Comparison of ENCODE assay signal across 32 mouse cellular contexts in genomic region chr9:31404311-31404710, GRCm38 (mm10). TPM values are rescaled to one million over a fixed set of nuclear protein-coding genes. Genes with fewer than 3 reads are reported as not detected.
DNase-seq lines count a peak whose midpoint lies in the region; ATAC-seq and TF ChIP-seq lines count a peak whose summit lies in the region.
"Had no signal": no experiment of that assay in that cellular context is flagged by ENCODE, and none has a peak within 500 bp of the region (broad histone marks: within the 10 kb centered on the region; RNA-seq: fewer than 3 reads in every experiment).

No protein-coding gene starts in this region.

- no peak for TF ChIP-seq POLR2A in ES-Bruce4 (IDR thresholded peaks at IDR 0.05; ENCODE audit: insufficient read depth, low read length)

- CTCF ChIA-PET in Patski (lab: Charles Lee), result interaction anchor here (1.5 to 2.1 kb wide), 4 partner anchors 12 to 142 kb away, joined by 4 to 7 read pairs (median 6); no protein-coding TSS in a partner anchor

- H3K36me3 ChIP-seq in hindbrain, postnatal 0 days (ENCODE audit: insufficient read depth, low read length), result peaks cover 73% of the 10 kb centered on the region
- H3K36me3 ChIP-seq in hindbrain, embryonic 13.5 days, result peaks cover 88% of the 10 kb centered on the region
- peaks cover 56% of the 10 kb centered on the region for H3K36me3 ChIP-seq in ES-Bruce4 (ENCODE audit: control insufficient read depth, insufficient read depth, low read length, poor library complexity, severe bottlenecking)
- H3K36me3 ChIP-seq in heart, embryonic 12.5 days, result peaks cover 88% of the 10 kb centered on the region

- intact Hi-C loops in left cerebral cortex, adult 2 months (cut with DNase I), result loop anchor here (2.0 kb wide), 1 partner anchor 138 kb away; no protein-coding TSS in a partner anchor
- intact Hi-C loops in left cerebral cortex, postnatal 36 days (cut with DNase I), result no loop called here

- no peak for DNase-seq in hindbrain, postnatal 0 days (ENCODE audit: low spot score)
- no peak for DNase-seq in left cerebral cortex, adult 2 months (ENCODE audit: extremely low spot score in 1 of 2, low spot score in 2 of 2)
- DNase-seq in left cerebral cortex, postnatal 36 days (ENCODE audit: low spot score in 2 of 2), result no peak
- no peak for DNase-seq in Patski (ENCODE audit: low read depth, low spot score)
- DNase-seq in lung, adult 18-20 months, result no peak
- DNase-seq: adrenal gland, adult 8-10 months; adrenal gland, postnatal 25 days; B cell, adult 2 months; cerebellum, adult 11-12 months; cerebellum, adult 8-10 months; cerebellum, postnatal 10 days; cerebellum, postnatal 36 days; embryo, embryonic 11 days; gastrocnemius, postnatal 36 days; heart, adult 2 months; heart, postnatal 10 days; heart, postnatal 36 days had no signal

- no peak overlapping the region for H3K27ac ChIP-seq in hindbrain, postnatal 0 days
- no peak overlapping the region for H3K27ac ChIP-seq in hindbrain, embryonic 13.5 days
- H3K27ac ChIP-seq in left cerebral cortex, adult 2 months, result no peak overlapping the region
- H3K27ac ChIP-seq in ES-Bruce4 (ENCODE audit: insufficient read depth, low read length), result no peak overlapping the region
- no peak overlapping the region for H3K27ac ChIP-seq in heart, embryonic 12.5 days (ENCODE audit: poor library complexity, severe bottlenecking)
- H3K27ac ChIP-seq: embryonic facial prominence, embryonic 10.5 days; embryonic facial prominence, embryonic 13.5 days; forebrain, embryonic 12.5 days; forebrain, embryonic 15.5 days; heart, adult 2 months; heart, embryonic 15.5 days; hindbrain, embryonic 10.5 days; hindbrain, embryonic 14.5 days had no signal

- POLR2A ChIA-PET in Patski (lab: Charles Lee), result no interaction called here

- peak; percentile 16; the same call in 1 of the 2 replicates for TF ChIP-seq CTCF in hindbrain, postnatal 0 days (IDR thresholded peaks at IDR 0.05; ENCODE audit: low read depth)
- TF ChIP-seq CTCF in left cerebral cortex, adult 2 months (IDR thresholded peaks at IDR 0.05), result peak; percentile 21
- TF ChIP-seq CTCF in ES-Bruce4 (IDR thresholded peaks at IDR 0.05; ENCODE audit: low read depth, low read length) (peak; percentile 3), Patski (IDR thresholded peaks at IDR 0.05) (peak; percentile 32)

- H3K27me3 ChIP-seq in hindbrain, postnatal 0 days (ENCODE audit: insufficient read depth, low read length), result no peaks in the 10 kb centered on the region
- H3K27me3 ChIP-seq in hindbrain, embryonic 13.5 days, result no peaks in the 10 kb centered on the region
- H3K27me3 ChIP-seq in ES-Bruce4 (ENCODE audit: control insufficient read depth, insufficient read depth, low read length, poor library complexity, severe bottlenecking) (no peaks in the 10 kb centered on the region), Patski (no peaks in the 10 kb centered on the region)
- no peaks in the 10 kb centered on the region for H3K27me3 ChIP-seq in heart, embryonic 12.5 days (replicated peaks)
- H3K27me3 ChIP-seq: embryonic facial prominence, embryonic 13.5 days; forebrain, embryonic 12.5 days; forebrain, embryonic 15.5 days; heart, embryonic 15.5 days had no signal

- no peak overlapping the region for H3K4me3 ChIP-seq in hindbrain, postnatal 0 days (ENCODE audit: low read length)
- no peak overlapping the region for H3K4me3 ChIP-seq in hindbrain, embryonic 13.5 days
- no peak overlapping the region for H3K4me3 ChIP-seq in left cerebral cortex, adult 2 months
- H3K4me3 ChIP-seq in ES-Bruce4 (ENCODE audit: low read depth, low read length), result no peak overlapping the region
- H3K4me3 ChIP-seq in heart, embryonic 12.5 days, result no peak overlapping the region
- H3K4me3 ChIP-seq: embryonic facial prominence, embryonic 10.5 days; embryonic facial prominence, embryonic 13.5 days; erythroblast, embryonic 14.5 days; forebrain, embryonic 12.5 days; forebrain, embryonic 15.5 days; heart, adult 2 months; heart, embryonic 15.5 days; hindbrain, embryonic 10.5 days had no signal

- H3K9ac ChIP-seq in hindbrain, postnatal 0 days (replicated peaks; ENCODE audit: low read length), result no peak overlapping the region
- no peak overlapping the region for H3K9ac ChIP-seq in hindbrain, embryonic 13.5 days
- no peak overlapping the region for H3K9ac ChIP-seq in ES-Bruce4 (ENCODE audit: low read depth, poor library complexity, severe bottlenecking)
- H3K9ac ChIP-seq in heart, embryonic 12.5 days, result no peak overlapping the region
- H3K9ac ChIP-seq: embryonic facial prominence, embryonic 13.5 days; forebrain, embryonic 12.5 days; forebrain, embryonic 15.5 days; heart, embryonic 15.5 days; hindbrain, embryonic 14.5 days had no signal

- no peak overlapping the region for H3K4me2 ChIP-seq in hindbrain, postnatal 0 days (ENCODE audit: low read depth, low read length)
- H3K4me2 ChIP-seq in hindbrain, embryonic 13.5 days, result no peak overlapping the region
- no peak overlapping the region for H3K4me2 ChIP-seq in heart, embryonic 12.5 days
- H3K4me2 ChIP-seq: embryonic facial prominence, embryonic 13.5 days; forebrain, embryonic 12.5 days; forebrain, embryonic 15.5 days; heart, embryonic 11.5 days; heart, embryonic 15.5 days; hindbrain, embryonic 14.5 days had no signal

- TF ChIP-seq EP300 in ES-Bruce4 (IDR thresholded peaks at IDR 0.05; ENCODE audit: insufficient read depth, low read depth, low read length), result no peak

- in situ Hi-C loops in Patski (cut with MboI; ENCODE audit: low pct_unique_long_range_greater_than_20kb), result loop anchor here (5.0 to 10.0 kb wide), 2 partner anchors 133 to 520 kb away; no protein-coding TSS in a partner anchor

- H3K9me3 ChIP-seq in hindbrain, postnatal 0 days (ENCODE audit: low read length), result no peaks in the 10 kb centered on the region
- no peaks in the 10 kb centered on the region for H3K9me3 ChIP-seq in hindbrain, embryonic 13.5 days
- no peaks in the 10 kb centered on the region for H3K9me3 ChIP-seq in ES-Bruce4 (replicated peaks; ENCODE audit: control insufficient read depth, insufficient read depth, low read length, poor library complexity, severe bottlenecking)
- H3K9me3 ChIP-seq in heart, embryonic 12.5 days (replicated peaks), result no peaks in the 10 kb centered on the region
- H3K9me3 ChIP-seq: embryonic facial prominence, embryonic 10.5 days; embryonic facial prominence, embryonic 13.5 days; forebrain, embryonic 12.5 days; forebrain, embryonic 15.5 days; G1E; heart, embryonic 15.5 days; hindbrain, embryonic 10.5 days had no signal

- 82% methylated on average over 2 of the region's 2 CpGs for WGBS in hindbrain, postnatal 0 days
- 94% methylated on average over 2 of the region's 2 CpGs for WGBS in hindbrain, embryonic 13.5 days
- 89% methylated on average over 2 of the region's 2 CpGs for WGBS in heart, embryonic 12.5 days

- no peaks in the 10 kb centered on the region for H3K4me1 ChIP-seq in hindbrain, postnatal 0 days (ENCODE audit: insufficient read depth, low read length)
- H3K4me1 ChIP-seq in hindbrain, embryonic 13.5 days (replicated peaks), result no peaks in the 10 kb centered on the region
- no peaks in the 10 kb centered on the region for H3K4me1 ChIP-seq in ES-Bruce4 (ENCODE audit: control insufficient read depth, insufficient read depth, low read length)
- H3K4me1 ChIP-seq in heart, embryonic 12.5 days (replicated peaks), result no peaks in the 10 kb centered on the region
- H3K4me1 ChIP-seq: embryonic facial prominence, embryonic 10.5 days; embryonic facial prominence, embryonic 13.5 days; forebrain, embryonic 12.5 days; forebrain, embryonic 15.5 days; heart, embryonic 15.5 days; hindbrain, embryonic 10.5 days had no signal

- no peak for ATAC-seq in hindbrain, postnatal 0 days
- ATAC-seq in hindbrain, embryonic 13.5 days (ENCODE audit: low FRiP score), result no peak
- ATAC-seq in Patski, result no peak
- no peak for ATAC-seq in heart, embryonic 12.5 days (ENCODE audit: insufficient number of reproducible peaks, low FRiP score)
- ATAC-seq: activated CD4-positive, CD25-positive, alpha-beta regulatory T cell, adult 4 months; forebrain, embryonic 15.5 days had no signal

RNA-seq across cellular contexts. Expression of gene Nfrkb, which starts 18.3 kb away (rescaled TPM):
- 39.1 and 41.3 TPM in 2 replicates for total RNA-seq in hindbrain, postnatal 0 days (2014; rRNA removed)
- 23.2 and 24.1 TPM in 2 replicates for polyA plus RNA-seq in hindbrain, postnatal 0 days (2015; fragmentation: Nextera tagmentation; extraction: Ambion mirVana)
- polyA plus RNA-seq in hindbrain, embryonic 13.5 days (2015; fragmentation: Nextera tagmentation; extraction: Ambion mirVana), result 26.9 and 28.3 TPM in 2 replicates
- total RNA-seq in left cerebral cortex, adult 2 months (2021), result 10 to 100 TPM; 31.4 to 33.6 TPM
- total RNA-seq in left cerebral cortex, postnatal 36 days (2021), result 10 to 100 TPM; 24.8 to 34.1 TPM
- 26.3 and 26.6 TPM in 2 replicates for polyA plus RNA-seq in ES-Bruce4 (2011; ENCODE audit: insufficient read depth, insufficient read length, low read depth, missing spikeins)
- 18.2 TPM for polyA plus RNA-seq in Patski (2021)
- polyA plus RNA-seq in heart, embryonic 12.5 days (2016; fragmentation: Nextera tagmentation; extraction: Ambion mirVana), result 16.8 and 16.9 TPM in 2 replicates

RNA-seq across cellular contexts. Expression of gene Tmem45b, which starts 60.0 kb away (rescaled TPM):
- not detected in 2 replicates for total RNA-seq in hindbrain, postnatal 0 days (2014; rRNA removed)
- 0.13 TPM in 1 of 2 replicates, not detected in the other for polyA plus RNA-seq in hindbrain, postnatal 0 days (2015; fragmentation: Nextera tagmentation; extraction: Ambion mirVana)
- polyA plus RNA-seq in hindbrain, embryonic 13.5 days (2015; fragmentation: Nextera tagmentation; extraction: Ambion mirVana), result 0.22 TPM in 1 of 2 replicates, not detected in the other
- not detected for total RNA-seq in left cerebral cortex, adult 2 months (2021)
- total RNA-seq in left cerebral cortex, postnatal 36 days (2021), result not detected
- 1.6 and 1.8 TPM in 2 replicates for polyA plus RNA-seq in ES-Bruce4 (2011; ENCODE audit: insufficient read depth, insufficient read length, low read depth, missing spikeins)
- not detected for polyA plus RNA-seq in Patski (2021)
- not detected in 2 replicates for polyA plus RNA-seq in heart, embryonic 12.5 days (2016; fragmentation: Nextera tagmentation; extraction: Ambion mirVana)
- total RNA-seq: granulocyte monocyte progenitor cell, adult 5-6 weeks had no signal
- polyA plus RNA-seq: activated CD4-positive, CD25-positive, alpha-beta regulatory T cell, adult 4 months; embryonic facial prominence, embryonic 10.5 days; erythroblast, embryonic 14.5 days; G1E; heart, embryonic 11.5 days; heart, embryonic 15.5 days; hindbrain, embryonic 10.5 days had no signal
